Mouse (Mus musculus) midbrain, embryonic 11.5 days (tissue): ENCODE results near the gene Impdh1. TPM values are rescaled to one million over a fixed set of nuclear protein-coding genes. Genes with fewer than 3 reads are reported as not detected.
"Not testable (repeated sequence)": the region's sequence is repeated elsewhere in the genome, so short reads cannot be mapped to it uniquely, and the experiment has no call there.

ENCODE experiments used
- ATAC-seq: fragments of 200-750 bp; cut with Nextera tagmentation; 2 replicates; pipeline ENCODE4 v1.8.0; 2017; ENCODE audit warnings: moderate TSS enrichment, moderate library complexity; ENCODE audit not compliant: low FRiP score
- DNase-seq: peaks from one replicate; pipeline ENCODE4 v3.0.0; 2015; ENCODE audit warnings: low spot score; ENCODE audit errors: missing footprints
- H3K27ac ChIP-seq: fragments of 300-500 bp; sonication (generic); 2 replicates; pipeline ENCODE4 v1.5.1; 2014; ENCODE audit warnings: low read depth, low read length
- H3K27me3 ChIP-seq: fragments of 300-500 bp; sonication (generic); 2 replicates; pipeline ENCODE4 v1.6.1; 2014; ENCODE audit warnings: mild to moderate bottlenecking, low read length, moderate library complexity, mixed read lengths; ENCODE audit not compliant: control insufficient read depth, insufficient read depth
- H3K36me3 ChIP-seq: fragments of 300-500 bp; sonication (generic); 2 replicates; pipeline ENCODE4 v1.6.1; 2014; ENCODE audit warnings: mild to moderate bottlenecking, low read length, moderate library complexity, mixed read lengths; ENCODE audit not compliant: control insufficient read depth, insufficient read depth
- H3K4me1 ChIP-seq: fragments of 300-500 bp; sonication (generic); 2 replicates; pipeline ENCODE4 v1.6.1; 2014; ENCODE audit warnings: low read length; ENCODE audit not compliant: control insufficient read depth, insufficient read depth
- H3K4me2 ChIP-seq: fragments of 300-500 bp; sonication (generic); 2 replicates; pipeline ENCODE4 v1.6.1; 2014; ENCODE audit warnings: mild to moderate bottlenecking, moderate library complexity
- H3K4me3 ChIP-seq: fragments of 300-500 bp; sonication (generic); 2 replicates; pipeline ENCODE4 v1.5.1; 2014; ENCODE audit warnings: low read depth, low read length
- H3K9ac ChIP-seq: fragments of 300-500 bp; sonication (generic); 2 replicates; pipeline ENCODE4 v1.6.1; 2014; ENCODE audit warnings: low read length
- H3K9me3 ChIP-seq: fragments of 300-500 bp; sonication (generic); 2 replicates; pipeline ENCODE4 v1.6.1; 2016; ENCODE audit warnings: low read length; ENCODE audit not compliant: control insufficient read depth
- WGBS: fragments of 180-500 bp; shearing (Covaris S2); extraction: QIAGEN DNeasy Blood & Tissue Kit; methylation state at CpG from one replicate; pipeline ENCODE4 v1.1.7; 2014; 5-methylcytosine and 5-hydroxymethylcytosine counted together
- polyA plus RNA-seq: library from polyadenylated mRNA; unstranded; fragments of >200 nt; fragmentation: Nextera tagmentation; extraction: Ambion mirVana; gene quantifications from 2 replicates; pipeline ENCODE4 v1.2.1, GENCODE M21; 2014

Gene Impdh1
- polyA plus RNA-seq, 1 experiment from 2014 or later: 36.9 TPM

DNA sequence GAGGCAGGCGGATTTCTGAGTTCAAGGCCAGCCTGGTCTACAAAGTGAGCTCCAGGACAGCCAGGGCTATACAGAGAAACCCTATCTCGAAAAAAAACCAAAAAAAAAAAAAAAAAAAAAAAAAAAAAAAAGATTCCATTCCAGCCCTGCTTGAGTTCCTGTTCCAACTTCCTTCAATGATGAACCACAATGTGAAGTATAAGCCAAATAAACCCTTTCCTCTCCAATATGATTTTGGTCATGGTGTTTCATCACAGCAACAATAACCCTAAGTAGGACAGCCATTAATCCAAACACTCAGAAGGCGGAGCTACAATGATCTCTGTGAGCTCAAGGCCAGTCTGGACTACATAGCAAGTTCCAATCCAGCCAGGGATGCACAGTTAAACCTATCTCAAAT lies 1.6 kb upstream of the Impdh1 start:
- not testable (repeated sequence) for H3K4me3 ChIP-seq, H3K9me3 ChIP-seq, H3K36me3 ChIP-seq, ATAC-seq, H3K9ac ChIP-seq, H3K27me3 ChIP-seq, H3K4me2 ChIP-seq, H3K27ac ChIP-seq
- 94% methylated on average over 2 of the region's 3 CpGs for WGBS
- peak; percentile 47 for DNase-seq
- peaks cover 26% of the 10 kb centered on the region for H3K4me1 ChIP-seq

DNA sequence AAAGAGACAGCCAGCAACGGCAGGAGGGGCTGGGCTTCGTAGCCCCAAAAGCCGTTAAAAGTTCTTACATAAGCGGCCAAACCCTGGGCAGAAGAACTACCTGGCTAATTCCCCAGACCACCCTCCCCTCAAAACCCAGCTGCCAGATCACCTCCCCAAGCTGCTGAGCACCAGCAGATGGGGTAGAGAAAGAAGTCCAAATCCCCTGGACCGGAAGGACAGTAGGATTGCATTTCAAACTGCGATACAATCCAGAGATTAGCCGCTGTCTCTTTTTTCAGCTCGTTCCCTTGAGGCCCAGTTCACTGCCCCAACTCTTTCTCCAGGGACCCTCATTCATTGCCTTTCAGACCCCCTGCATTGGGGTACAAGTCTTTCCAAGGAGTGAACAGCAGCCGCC lies 983 bp downstream of the Impdh1 start:
- no peaks in the 10 kb centered on the region for H3K36me3 ChIP-seq
- peak overlapping the region; percentile 62 for H3K4me3 ChIP-seq
- H3K9me3 ChIP-seq: no peaks in the 10 kb centered on the region
- DNase-seq (peak; percentile 92), ATAC-seq (no peak)
- 3% methylated on average over 9 of the region's 9 CpGs for WGBS
- peaks cover 31% of the 10 kb centered on the region for H3K4me1 ChIP-seq
- H3K27me3 ChIP-seq: peaks cover 10% of the 10 kb centered on the region
- peak overlapping the region; percentile 98 for H3K4me2 ChIP-seq
- no peak overlapping the region for H3K27ac ChIP-seq
- H3K9ac ChIP-seq: peak overlapping the region; percentile 74

DNA sequence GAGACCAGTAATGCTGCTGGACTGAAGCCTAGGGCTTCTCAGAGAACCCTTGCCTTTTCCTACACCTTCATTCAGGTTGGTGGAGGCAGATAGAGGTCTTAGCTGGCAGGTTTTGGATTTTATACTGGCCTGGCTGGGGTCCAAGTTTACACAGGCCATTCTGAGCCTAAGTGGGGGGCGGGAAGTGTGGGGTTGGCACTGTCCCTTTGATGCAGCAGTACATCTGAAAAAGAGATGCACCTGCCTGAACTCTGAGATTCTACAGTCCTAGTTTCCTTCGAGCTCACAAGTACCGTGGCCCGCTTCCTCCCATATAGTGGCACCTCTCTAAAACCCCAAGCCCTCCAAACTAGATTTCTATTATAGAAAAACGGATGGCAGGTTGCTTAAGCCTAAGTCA lies 1.4 kb downstream of the Impdh1 start:
- whole genome bisulfite sequencing: 25% methylated on average over 5 of the region's 5 CpGs
- ATAC-seq: no peak

DNA sequence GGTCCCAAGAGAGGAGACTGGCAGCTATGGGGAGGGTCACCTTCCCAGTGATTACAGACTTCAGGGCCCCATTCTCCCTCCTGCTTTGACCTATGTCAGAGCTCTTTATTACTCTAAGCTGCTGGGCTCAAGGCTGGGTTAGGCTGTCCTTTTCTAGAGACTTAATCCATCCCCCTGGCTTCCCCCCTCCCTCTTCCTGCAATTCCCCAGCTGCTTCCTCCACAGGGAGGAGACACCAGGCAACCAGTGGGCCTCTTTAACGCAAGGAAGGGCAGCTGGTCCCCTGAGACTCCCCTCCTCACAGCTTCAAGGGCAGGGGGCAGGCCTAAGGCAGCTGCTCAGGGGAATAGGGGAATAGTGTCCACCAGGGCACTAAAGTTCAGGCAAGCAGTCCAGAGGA lies 1.9 kb downstream of the Impdh1 start:
- Histone ChIP-seq H3K4me1 (peaks cover 31% of the 10 kb centered on the region), H3K27me3 (peaks cover 10% of the 10 kb centered on the region), H3K9ac (no peak overlapping the region), H3K27ac (no peak overlapping the region; the same call in 1 of the 2 replicates), H3K9me3 (no peaks in the 10 kb centered on the region), H3K4me3 (no peak overlapping the region), H3K4me2 (0 out of 2 replicates have a peak overlapping the region, but pooled peaks have one; percentile 9), H3K36me3 (no peaks in the 10 kb centered on the region)
- peak; percentile 35 for ATAC-seq
- 0% methylated on average over 1 of the region's 1 CpGs for WGBS
- DNase-seq: peak; percentile 92

More for the DNA sequence above, 1.4 kb downstream of the Impdh1 start:
- Histone ChIP-seq H3K4me2 (peak overlapping the region; percentile 98), H3K27ac (no peak overlapping the region; the same call in 1 of the 2 replicates), H3K4me1 (peaks cover 31% of the 10 kb centered on the region), H3K9me3 (no peaks in the 10 kb centered on the region), H3K4me3 (peak overlapping the region; percentile 62), H3K27me3 (peaks cover 10% of the 10 kb centered on the region), H3K9ac (0 out of 2 replicates have a peak overlapping the region, but pooled peaks have one; percentile 34), H3K36me3 (no peaks in the 10 kb centered on the region)
- DNase-seq: peak; percentile 89

DNA sequence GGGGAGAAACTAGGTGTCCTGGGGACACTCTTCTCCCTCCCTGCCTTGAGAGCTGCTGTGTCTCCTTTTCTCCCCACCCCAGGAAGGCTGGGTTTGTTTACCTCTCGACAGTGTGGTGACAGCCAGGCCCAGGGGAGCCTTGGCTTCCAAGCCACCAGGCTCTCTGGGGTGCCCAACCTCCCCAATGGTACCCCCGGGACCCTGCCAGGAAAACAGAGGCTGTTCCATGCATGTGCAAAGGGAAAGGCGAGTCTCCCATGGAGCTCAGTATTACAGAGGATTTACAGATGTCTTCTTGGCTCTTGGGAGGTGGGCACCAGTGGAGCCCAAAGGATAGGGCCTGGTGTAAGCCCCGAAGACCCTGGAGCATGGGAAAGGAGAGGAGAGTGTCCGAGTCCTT lies 2.7 kb downstream of the Impdh1 start:
- Histone ChIP-seq H3K4me2 (no peak overlapping the region; the same call in 1 of the 2 replicates), H3K9ac (no peak overlapping the region), H3K4me3 (no peak overlapping the region), H3K4me1 (peaks cover 31% of the 10 kb centered on the region), H3K27me3 (peaks cover 10% of the 10 kb centered on the region), H3K27ac (no peak overlapping the region; the same call in 1 of the 2 replicates), H3K36me3 (no peaks in the 10 kb centered on the region), H3K9me3 (no peaks in the 10 kb centered on the region)
- DNase-seq (peak; percentile 84), ATAC-seq (no peak)
- 48% methylated on average over 5 of the region's 5 CpGs for WGBS

DNA sequence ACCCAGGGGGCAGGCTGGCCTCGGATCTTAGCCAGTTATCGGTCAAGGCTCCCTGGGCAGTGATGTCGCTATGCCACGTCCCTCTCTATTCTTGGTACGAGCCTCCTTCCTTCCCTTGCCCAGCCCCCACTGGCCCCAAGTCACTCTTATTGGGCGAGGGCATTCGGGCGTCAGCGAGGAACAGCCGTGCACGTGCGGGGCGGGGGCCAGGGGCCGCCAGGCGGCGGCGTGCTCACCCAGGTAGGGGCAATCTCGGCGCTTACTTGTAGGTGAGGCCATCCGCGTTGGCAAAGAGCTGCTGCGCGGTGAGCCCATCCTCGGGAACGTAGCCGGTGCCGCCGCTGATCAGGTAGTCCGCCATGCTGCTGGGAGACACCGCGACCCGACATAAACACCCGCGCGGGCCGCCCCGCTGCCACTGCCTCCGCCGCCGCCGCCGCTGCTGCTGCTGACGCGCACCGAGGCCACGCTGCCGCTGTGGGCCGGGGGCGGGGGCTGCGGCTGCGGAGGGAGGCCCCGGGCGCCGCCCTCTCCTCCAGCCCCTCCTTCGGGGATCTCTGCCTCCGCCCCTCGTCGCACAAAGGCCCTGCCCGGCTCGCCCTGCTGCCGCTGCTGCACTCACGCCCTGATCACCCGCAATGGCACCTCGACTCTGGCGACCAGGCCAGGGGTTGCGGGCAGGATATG lies 4.2 kb downstream of the Impdh1 start:
- WGBS: 0% methylated on average over 56 of the region's 66 CpGs
- peaks cover 10% of the 10 kb centered on the region; the same call in 1 of the 2 replicates for H3K27me3 ChIP-seq
- ATAC-seq: peak; percentile 78
- peak overlapping the region; percentile 75 for H3K9ac ChIP-seq
- no peaks in the 10 kb centered on the region for H3K36me3 ChIP-seq
- H3K4me1 ChIP-seq: peaks cover 31% of the 10 kb centered on the region
- peak overlapping the region; percentile 90 for H3K4me2 ChIP-seq
- peak overlapping the region; percentile 62 for H3K4me3 ChIP-seq
- no peaks in the 10 kb centered on the region for H3K9me3 ChIP-seq
- peak; percentile 97 for DNase-seq
- peak overlapping the region; percentile 61 for H3K27ac ChIP-seq

DNA sequence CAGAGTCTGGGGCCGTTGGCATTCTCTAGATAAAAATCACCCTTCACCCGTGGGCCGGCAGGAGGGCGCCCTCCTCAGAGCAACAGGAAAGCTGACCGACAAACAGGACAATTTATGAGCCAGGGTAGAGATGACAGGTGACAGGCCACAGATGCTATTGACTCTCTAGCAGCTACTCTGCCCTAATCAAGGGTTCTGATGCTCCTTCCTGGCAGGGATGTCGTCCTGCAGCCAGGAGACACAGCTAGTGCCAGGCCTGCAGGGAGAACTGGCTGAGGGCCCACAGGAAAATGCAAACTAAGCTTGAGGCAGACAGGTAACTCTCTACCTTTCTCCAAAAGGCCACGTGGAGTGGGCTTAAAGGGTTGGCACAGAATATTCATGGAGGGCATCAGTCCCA lies 5.0 kb downstream of the Impdh1 start:
- H3K27ac ChIP-seq: no peak overlapping the region
- WGBS: 38% methylated on average over 7 of the region's 7 CpGs
- no peaks in the 10 kb centered on the region for H3K36me3 ChIP-seq
- no peaks in the 10 kb centered on the region for H3K9me3 ChIP-seq
- H3K27me3 ChIP-seq: peaks cover 10% of the 10 kb centered on the region; the same call in 1 of the 2 replicates
- H3K4me1 ChIP-seq: peaks cover 31% of the 10 kb centered on the region
- DNase-seq (no peak), ATAC-seq (no peak)
- peak overlapping the region; percentile 62 for H3K4me3 ChIP-seq
- peak overlapping the region; percentile 75 for H3K9ac ChIP-seq
- peak overlapping the region; percentile 90 for H3K4me2 ChIP-seq

DNA sequence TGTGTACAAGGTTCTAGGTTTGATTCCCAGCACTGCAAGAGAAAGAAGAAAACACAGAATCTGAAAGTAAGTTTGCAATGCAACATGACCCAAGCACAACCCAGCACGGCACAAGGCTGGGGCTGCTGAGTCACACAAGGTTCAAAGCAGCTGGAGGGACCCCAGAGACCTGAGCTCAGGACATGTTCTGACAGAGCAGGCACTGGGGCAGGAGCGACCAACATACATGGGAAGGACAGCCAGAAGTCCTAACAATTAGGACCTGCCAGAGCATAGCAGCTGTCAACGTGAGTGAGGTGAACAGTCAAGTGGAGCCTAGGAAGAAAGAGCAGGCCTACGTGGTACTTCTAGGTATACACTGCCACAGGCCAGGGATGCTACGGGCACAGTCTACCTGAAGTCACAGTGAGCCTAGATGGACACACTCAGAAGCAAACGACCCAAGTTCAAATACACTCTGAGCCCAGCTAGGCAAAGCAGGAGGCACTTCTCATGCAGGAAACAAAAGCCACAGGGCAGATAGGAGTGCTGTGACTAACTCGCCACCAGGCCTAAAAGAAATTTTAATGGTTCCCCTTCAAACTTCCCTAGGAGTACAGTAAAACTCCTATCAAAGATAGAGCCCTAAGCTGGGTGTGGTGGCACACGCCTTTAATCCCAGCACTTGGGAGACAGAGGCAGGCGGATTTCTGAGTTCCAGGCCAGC lies 5.8 kb downstream of the Impdh1 start:
- Histone ChIP-seq H3K9me3 (no peaks in the 10 kb centered on the region), H3K27ac (no peak overlapping the region), H3K4me3 (no peak overlapping the region), H3K36me3 (no peaks in the 10 kb centered on the region), H3K4me2 (no peak overlapping the region), H3K9ac (no peak overlapping the region), H3K27me3 (peaks cover 9% of the 10 kb centered on the region; the same call in 1 of the 2 replicates), H3K4me1 (peaks cover 28% of the 10 kb centered on the region)
- WGBS: 84% methylated on average over 9 of the region's 9 CpGs
- DNase-seq: no peak
- no peak for ATAC-seq

DNA sequence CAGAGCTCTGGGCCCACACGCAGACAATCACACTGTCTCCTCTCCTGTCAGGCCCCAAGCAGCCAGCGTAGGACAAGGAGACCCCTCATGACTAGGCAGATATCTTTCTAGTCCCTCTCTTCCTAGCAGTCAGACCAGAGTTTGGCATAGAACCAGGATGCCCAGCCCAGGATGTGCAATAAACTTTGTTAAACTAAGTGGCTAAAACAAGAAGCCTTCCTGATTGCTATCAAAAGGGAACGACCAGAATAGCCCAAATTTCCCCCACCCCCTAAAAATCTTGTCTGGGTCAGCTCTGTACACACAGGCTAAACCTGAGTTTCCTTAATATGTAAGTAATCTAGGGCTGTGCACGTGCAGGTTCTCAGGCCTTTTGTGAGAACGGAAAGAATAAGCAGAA lies 8.0 kb downstream of the Impdh1 start:
- Histone ChIP-seq H3K27ac (no peak overlapping the region), H3K27me3 (no peaks in the 10 kb centered on the region), H3K4me3 (no peak overlapping the region), H3K4me2 (no peak overlapping the region), H3K4me1 (peaks cover 6% of the 10 kb centered on the region), H3K9me3 (no peaks in the 10 kb centered on the region), H3K36me3 (peaks cover 3% of the 10 kb centered on the region; the same call in 1 of the 2 replicates), H3K9ac (no peak overlapping the region)
- peak; percentile 68 for DNase-seq
- 88% methylated on average over 5 of the region's 5 CpGs for WGBS
- no peak for ATAC-seq
